Mouse (Mus musculus) ZHBTc4 (cell line): ENCODE results near the gene Itgb6.
A peak's percentile ranks its signal among the peaks of the same experiment; 100 is the strongest.

Experiments
- DNase-seq: peaks from one replicate; pipeline ENCODE4 v3.0.0-alpha.2; 2011; ENCODE audit warnings: low read depth, low spot score

The Itgb6 gene

GRCm38 (mm10) chr2:60672973-60673954 lies 49.2 kb downstream of the Itgb6 start:
- peak; percentile 71 for DNase-seq

GRCm38 (mm10) chr2:60671215-60671614 lies 51.2 kb downstream of the Itgb6 start:
- DNase-seq = no peak

GRCm38 (mm10) chr2:60663071-60663470 lies 59.4 kb downstream of the Itgb6 start:
- no peak for DNase-seq

GRCm38 (mm10) chr2:60659993-60660392 lies 62.5 kb downstream of the Itgb6 start:
- no peak for DNase-seq

- DNase-seq = no peak
Measured at GRCm38 (mm10) chr2:60658992-60659391, 63.5 kb downstream of the Itgb6 start.

GRCm38 (mm10) chr2:60654828-60655227 lies 67.6 kb downstream of the Itgb6 start:
- DNase-seq = no peak

- no peak for DNase-seq
Measured at GRCm38 (mm10) chr2:60650155-60650554, 72.3 kb downstream of the Itgb6 start.

- no peak for DNase-seq
Measured at GRCm38 (mm10) chr2:60647650-60648049, 74.8 kb downstream of the Itgb6 start.

GRCm38 (mm10) chr2:60646583-60646982 lies 75.9 kb downstream of the Itgb6 start:
- DNase-seq = no peak

- DNase-seq = no peak
Measured at GRCm38 (mm10) chr2:60643406-60643805, 79.0 kb downstream of the Itgb6 start.

GRCm38 (mm10) chr2:60642606-60643005 lies 79.8 kb downstream of the Itgb6 start:
- no peak for DNase-seq

- DNase-seq = no peak
Measured at GRCm38 (mm10) chr2:60640342-60640672, 82.1 kb downstream of the Itgb6 start.

- DNase-seq = no peak
Measured at GRCm38 (mm10) chr2:60639617-60640341, 82.7 kb downstream of the Itgb6 start.

GRCm38 (mm10) chr2:60636910-60637761 lies 85.3 kb downstream of the Itgb6 start:
- DNase-seq = no peak

GRCm38 (mm10) chr2:60636481-60636880 lies 86.0 kb downstream of the Itgb6 start:
- DNase-seq = no peak

GRCm38 (mm10) chr2:60636038-60636437 lies 86.4 kb downstream of the Itgb6 start:
- DNase-seq = peak; percentile 11

- DNase-seq = no peak
Measured at GRCm38 (mm10) chr2:60632791-60633190, 89.7 kb downstream of the Itgb6 start.

GRCm38 (mm10) chr2:60630304-60630703 lies 92.1 kb downstream of the Itgb6 start:
- peak; percentile 22 for DNase-seq

- no peak for DNase-seq
Measured at GRCm38 (mm10) chr2:60627952-60628351, 94.5 kb downstream of the Itgb6 start.

GRCm38 (mm10) chr2:60627515-60627914 lies 94.9 kb downstream of the Itgb6 start:
- no peak for DNase-seq

- no peak for DNase-seq
Measured at GRCm38 (mm10) chr2:60625766-60626165, 96.7 kb downstream of the Itgb6 start.

- DNase-seq = no peak
Measured at GRCm38 (mm10) chr2:60622161-60622560, 100.3 kb downstream of the Itgb6 start.
